8 mouse cellular contexts compared by ENCODE assay signal in the genomic region with DNA sequence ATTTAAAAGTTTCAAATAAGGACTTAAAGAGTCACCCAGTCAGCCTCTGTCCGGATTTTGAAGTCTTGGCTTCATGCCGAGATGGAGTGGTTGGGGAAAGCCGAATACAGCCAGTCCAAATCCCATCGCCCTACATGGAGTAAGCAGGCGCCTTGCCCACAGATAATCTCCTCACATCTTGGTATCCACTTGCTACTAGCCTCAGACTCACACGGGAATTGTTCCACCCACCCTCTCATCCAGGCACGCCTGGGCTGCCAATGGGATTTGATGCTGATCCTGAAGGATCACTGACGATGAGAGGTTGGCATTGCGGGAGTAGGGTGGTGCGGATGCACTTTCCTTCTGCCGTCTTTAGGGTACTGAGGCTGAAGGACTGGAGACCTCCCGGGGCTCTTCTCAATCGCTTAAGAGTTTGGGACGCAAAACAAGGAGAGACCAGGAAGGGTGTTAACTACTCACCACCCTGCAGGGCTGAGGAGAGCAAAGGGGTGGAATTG. TPM values are rescaled to one million over a fixed set of nuclear protein-coding genes. Genes with fewer than 3 reads are reported as not detected.
DNase-seq lines count a peak whose midpoint lies in the region; ATAC-seq and TF ChIP-seq lines count a peak whose summit lies in the region.

Gene Dnajc14 (plus strand): TSS at position 292 of the 500 bp plus-strand sequence.

- peak; percentile 75 for DNase-seq in 3134 (ENCODE audit: extremely low read depth, insufficient read length, low spot score)
- peak; percentile 51 for DNase-seq in adrenal gland, adult 8-10 months
- peak; percentile 69 to 83 for DNase-seq in heart, adult 18-20 months
- peak; percentile 51 for DNase-seq in kidney, adult 18-20 months
- peak; percentile 60 for DNase-seq in left cerebral cortex, postnatal 4 days
- peak; percentile 64 for DNase-seq in mesoderm, embryonic 11.5 days (ENCODE audit: low read depth, low spot score)

- H3K36me3 ChIP-seq in embryonic facial prominence, embryonic 13.5 days: peaks cover 47% of the 10 kb centered on the region
- H3K36me3 ChIP-seq in small intestine, adult 2 months (ENCODE audit: control insufficient read depth, insufficient read depth, low read length): peaks cover 3% of the 10 kb centered on the region; the same call in 1 of the 2 replicates

- peak within 1 kb of the TSS; percentile 99 for H3K27ac ChIP-seq in embryonic facial prominence, embryonic 13.5 days
- peak within 1 kb of the TSS; percentile 97 for H3K27ac ChIP-seq in small intestine, adult 2 months (ENCODE audit: insufficient read depth, low read depth, low read length)

- WGBS in embryonic facial prominence, embryonic 13.5 days: under 1% methylated on average over 14 of the region's 14 CpGs
- WGBS in small intestine, adult 2 months: 1% methylated on average over 14 of the region's 14 CpGs

- H3K4me2 ChIP-seq in embryonic facial prominence, embryonic 13.5 days: peak within 1 kb of the TSS; percentile 85

- H3K9me3 ChIP-seq in embryonic facial prominence, embryonic 13.5 days: no peaks in the 10 kb centered on the region

- peak within 1 kb of the TSS; percentile 82 for H3K4me3 ChIP-seq in embryonic facial prominence, embryonic 13.5 days
- H3K4me3 ChIP-seq in small intestine, adult 2 months (ENCODE audit: low read depth, low read length): peak within 1 kb of the TSS; percentile 91

- TF ChIP-seq POLR2A in small intestine, adult 2 months (IDR thresholded peaks at IDR 0.05; ENCODE audit: low read depth, low read length): no peak

- intact Hi-C loops in left cerebral cortex, postnatal 4 days (cut with DNase I): no loop called here

- TF ChIP-seq CTCF in small intestine, adult 2 months (IDR thresholded peaks at IDR 0.05; ENCODE audit: extremely low read depth, insufficient read length, insufficient replicate concordance, low read depth, low read length): no peak

- 0 out of 2 replicates have a peak, but pooled peaks have one; percentile 5 for ATAC-seq in embryonic facial prominence, embryonic 13.5 days (ENCODE audit: insufficient number of reproducible peaks, insufficient read depth, low FRiP score, low TSS enrichment, low read depth)

- peak within 1 kb of the TSS; percentile 96 for H3K9ac ChIP-seq in embryonic facial prominence, embryonic 13.5 days

- H3K27me3 ChIP-seq in embryonic facial prominence, embryonic 13.5 days: no peaks in the 10 kb centered on the region
- no peaks in the 10 kb centered on the region for H3K27me3 ChIP-seq in small intestine, adult 2 months (ENCODE audit: control insufficient read depth, insufficient read depth, low read length)

- peaks cover 48% of the 10 kb centered on the region for H3K4me1 ChIP-seq in embryonic facial prominence, embryonic 13.5 days
- H3K4me1 ChIP-seq in small intestine, adult 2 months (ENCODE audit: control insufficient read depth, insufficient read depth, insufficient read length, low read length): peaks cover 21% of the 10 kb centered on the region

RNA-seq across cellular contexts. Expression of gene Dnajc14, which starts in this region (rescaled TPM):
- total RNA-seq in adrenal gland, adult 8-10 months (2022): 10 to 100 TPM; 77.2 to 82.1 (median 78.5) TPM
- polyA plus RNA-seq in embryonic facial prominence, embryonic 13.5 days (2015; fragmentation: Nextera tagmentation; extraction: Ambion mirVana): 58.8 and 60.4 TPM in 2 replicates
- total RNA-seq in heart, adult 18-20 months (2021): 10 to 100 TPM; 34.0 to 35.3 TPM
- 10 to 100 TPM; 59.3 to 63.3 TPM for total RNA-seq in left cerebral cortex, postnatal 4 days (2021)
- polyA plus RNA-seq in small intestine, adult 2 months (2012; rRNA removed): 4.6 and 12.1 TPM in 2 replicates

Comparison
In these comparisons a context has a peak if more than half of its experiments do, and no peak if none do; other contexts are left out.
1. Peak in every context shown above with its lines: DNase-seq, ATAC-seq, H3K4me3 ChIP-seq and H3K27ac ChIP-seq.